Mouse (Mus musculus) myocyte (in vitro differentiated cells): ENCODE results near the gene Lamtor2. TPM values are rescaled to one million over a fixed set of nuclear protein-coding genes. Genes with fewer than 3 reads are reported as not detected.

Experiments used
- H3K27me3 ChIP-seq: one replicate; pipeline ENCODE4 v1.6.1; 2011; ENCODE audit not compliant: control insufficient read depth, insufficient read depth, insufficient read length
- H3K36me3 ChIP-seq: one replicate; pipeline ENCODE4 v1.6.1; 2011; ENCODE audit not compliant: control insufficient read depth, insufficient read depth
- H3K4me2 ChIP-seq: one replicate; pipeline ENCODE4 v1.6.1; 2011; ENCODE audit warnings: low read depth, control low read depth
- H3K4me3 ChIP-seq: one replicate; pipeline ENCODE4 v1.5.1; 2011; ENCODE audit warnings: mild to moderate bottlenecking, control low read depth, moderate library complexity
- H3K79me2 ChIP-seq: one replicate; pipeline ENCODE4 v1.6.1; 2011; ENCODE audit not compliant: control insufficient read depth, insufficient read depth
- H3ac ChIP-seq: one replicate; pipeline ENCODE4 v1.6.1; 2011; ENCODE audit not compliant: control insufficient read depth, insufficient read length
- CEBPB ChIP-seq: IDR thresholded peaks from 2 replicates; pipeline ENCODE4 v1.6.1; 2011; ENCODE audit warnings: mild to moderate bottlenecking, moderate library complexity; ENCODE audit not compliant: poor library complexity, insufficient read depth, severe bottlenecking
- E2F4 ChIP-seq: IDR thresholded peaks from one replicate; pipeline ENCODE4 v1.6.1; 2011; ENCODE audit warnings: mild to moderate bottlenecking, control low read depth, moderate library complexity; ENCODE audit not compliant: insufficient read depth
- MAX ChIP-seq: IDR thresholded peaks from one replicate; pipeline ENCODE4 v1.6.1; 2011; ENCODE audit warnings: low read depth, mild to moderate bottlenecking, control low read depth
- MYOD1 ChIP-seq, 3 experiments: IDR thresholded peaks; one replicate each; pipeline ENCODE4 v1.6.1; 2011; ENCODE audit warnings: control low read depth in 2 of 3, low read depth in 2 of 3, mild to moderate bottlenecking in 2 of 3, moderate library complexity in 1 of 3; ENCODE audit not compliant: insufficient read length in 2 of 3, control insufficient read depth in 1 of 3
- MYOG ChIP-seq, 3 experiments: IDR thresholded peaks; one replicate each; pipeline ENCODE4 v1.6.1; 2011; ENCODE audit warnings: control low read depth in 2 of 3, low read depth in 2 of 3, mild to moderate bottlenecking in 2 of 3; ENCODE audit not compliant: insufficient read length in 2 of 3, control insufficient read depth in 1 of 3, insufficient read depth in 1 of 3
- POLR2A ChIP-seq: IDR thresholded peaks from one replicate; pipeline ENCODE4 v1.6.1; 2011; ENCODE audit warnings: low read depth, mild to moderate bottlenecking, control low read depth, moderate library complexity; ENCODE audit not compliant: insufficient read length
- POLR2AphosphoS2 ChIP-seq: IDR thresholded peaks from one replicate; pipeline ENCODE4 v1.6.1; 2011; ENCODE audit warnings: low read depth, control low read depth; ENCODE audit not compliant: insufficient read length
- REST ChIP-seq: IDR thresholded peaks from one replicate; pipeline ENCODE4 v1.6.1; 2011; ENCODE audit warnings: mild to moderate bottlenecking, control low read depth, moderate library complexity; ENCODE audit not compliant: insufficient read depth, insufficient read length
- SRF ChIP-seq: IDR thresholded peaks from one replicate; pipeline ENCODE4 v1.6.1; 2011; ENCODE audit warnings: low read depth; ENCODE audit not compliant: control insufficient read depth, insufficient read length
- TCF12 ChIP-seq: IDR thresholded peaks from one replicate; pipeline ENCODE4 v1.6.1; 2011; ENCODE audit warnings: mild to moderate bottlenecking, control low read depth; ENCODE audit not compliant: poor library complexity, insufficient read depth, severe bottlenecking
- TCF3 ChIP-seq: IDR thresholded peaks from one replicate; pipeline ENCODE4 v1.6.1; 2011; ENCODE audit warnings: low read depth, control low read depth; ENCODE audit not compliant: insufficient read length
- USF1 ChIP-seq: IDR thresholded peaks from one replicate; pipeline ENCODE4 v1.6.1; 2011; ENCODE audit warnings: low read depth, mild to moderate bottlenecking, control low read depth, moderate library complexity
- polyA plus RNA-seq: library from polyadenylated mRNA; unstranded; fragments of >200 nt; fragmentation: generic; extraction: Trizol; gene quantifications from one replicate; pipeline ENCODE4 v1.2.1, GENCODE M21; 2012; ENCODE audit warnings: missing spikeins

Lamtor2 gene
- polyA plus RNA-seq, 1 experiment, result 165 TPM

GRCm38 (mm10) chr3:88536103-88536930 lies 16.6 kb downstream of the Lamtor2 start:
- TF ChIP-seq MYOD1 (IDR thresholded peaks at IDR 0.05; ENCODE audit: control insufficient read depth in 1 of 3, insufficient read length in 2 of 3, low read depth in 2 of 3), result no peak
- TF ChIP-seq REST, result no peak
- TF ChIP-seq MYOG (IDR thresholded peaks at IDR 0.05; ENCODE audit: control insufficient read depth in 1 of 3, insufficient read depth in 1 of 3, insufficient read length in 2 of 3, low read depth in 2 of 3), result no peak
- Histone ChIP-seq H3K4me2 (no peak overlapping the region), H3K79me2 (peaks cover 30% of the 10 kb centered on the region), H3K36me3 (no peaks in the 10 kb centered on the region), H3ac (no peak overlapping the region), H3K4me3 (no peak overlapping the region), H3K27me3 (no peaks in the 10 kb centered on the region)

- Histone ChIP-seq H3K36me3 (no peaks in the 10 kb centered on the region), H3K79me2 (peaks cover 34% of the 10 kb centered on the region), H3K27me3 (no peaks in the 10 kb centered on the region), H3K4me3 (no peak overlapping the region), H3K4me2 (no peak overlapping the region), H3ac (no peak overlapping the region)
- TF ChIP-seq MYOD1 (IDR thresholded peaks at IDR 0.05; ENCODE audit: control insufficient read depth in 1 of 3, insufficient read length in 2 of 3, low read depth in 2 of 3) (no peak), MAX (no peak), TCF12 (no peak), SRF (no peak), CEBPB (no peak), MYOG (IDR thresholded peaks at IDR 0.05; ENCODE audit: control insufficient read depth in 1 of 3, insufficient read depth in 1 of 3, insufficient read length in 2 of 3, low read depth in 2 of 3) (no peak), POLR2AphosphoS2 (no peak), E2F4 (no peak), POLR2A (no peak), REST (no peak)
These were observed 17.3 kb downstream of the Lamtor2 start for GRCm38 (mm10) chr3:88535527-88535926.

GRCm38 (mm10) chr3:88535005-88535404 lies 17.9 kb downstream of the Lamtor2 start:
- Histone ChIP-seq H3K79me2 (peaks cover 36% of the 10 kb centered on the region), H3K4me2 (no peak overlapping the region), H3K4me3 (no peak overlapping the region), H3K27me3 (no peaks in the 10 kb centered on the region), H3ac (no peak overlapping the region), H3K36me3 (no peaks in the 10 kb centered on the region)
- no peak for TF ChIP-seq MAX
- no peak for TF ChIP-seq SRF
- no peak for TF ChIP-seq USF1
- no peak for TF ChIP-seq CEBPB
- no peak for TF ChIP-seq MYOG (IDR thresholded peaks at IDR 0.05; ENCODE audit: control insufficient read depth in 1 of 3, insufficient read depth in 1 of 3, insufficient read length in 2 of 3, low read depth in 2 of 3)
- TF ChIP-seq POLR2AphosphoS2, result no peak
- no peak for TF ChIP-seq REST
- no peak for TF ChIP-seq POLR2A
- no peak for TF ChIP-seq MYOD1 (IDR thresholded peaks at IDR 0.05; ENCODE audit: control insufficient read depth in 1 of 3, insufficient read length in 2 of 3, low read depth in 2 of 3)
- no peak for TF ChIP-seq E2F4
- no peak for TF ChIP-seq TCF3
- no peak for TF ChIP-seq TCF12

GRCm38 (mm10) chr3:88533706-88534105 lies 19.2 kb downstream of the Lamtor2 start:
- peak overlapping the region; percentile 87 for H3K4me2 ChIP-seq
- TF ChIP-seq MYOG (IDR thresholded peaks at IDR 0.05; ENCODE audit: control insufficient read depth in 1 of 3, insufficient read depth in 1 of 3, insufficient read length in 2 of 3, low read depth in 2 of 3), result no peak
- no peak for TF ChIP-seq MAX
- no peak for TF ChIP-seq CEBPB
- TF ChIP-seq POLR2A, result no peak
- no peak for TF ChIP-seq E2F4
- TF ChIP-seq USF1, result no peak
- TF ChIP-seq TCF3, result no peak
- TF ChIP-seq REST, result no peak
- TF ChIP-seq SRF, result no peak
- no peak for TF ChIP-seq MYOD1 (IDR thresholded peaks at IDR 0.05; ENCODE audit: control insufficient read depth in 1 of 3, insufficient read length in 2 of 3, low read depth in 2 of 3)
- TF ChIP-seq POLR2AphosphoS2, result no peak
- no peak for TF ChIP-seq TCF12
- no peaks in the 10 kb centered on the region for H3K27me3 ChIP-seq
- no peak overlapping the region for H3ac ChIP-seq
- no peaks in the 10 kb centered on the region for H3K36me3 ChIP-seq
- H3K4me3 ChIP-seq, result peak overlapping the region; percentile 97
- peaks cover 45% of the 10 kb centered on the region for H3K79me2 ChIP-seq

GRCm38 (mm10) chr3:88532689-88533511 lies 20.0 kb downstream of the Lamtor2 start:
- Histone ChIP-seq H3K4me2 (peak overlapping the region; percentile 87), H3K27me3 (no peaks in the 10 kb centered on the region), H3ac (peak overlapping the region; percentile 72), H3K79me2 (peaks cover 45% of the 10 kb centered on the region), H3K4me3 (peak overlapping the region; percentile 97), H3K36me3 (no peaks in the 10 kb centered on the region)
- no peak for TF ChIP-seq MYOD1 (IDR thresholded peaks at IDR 0.05; ENCODE audit: control insufficient read depth in 1 of 3, insufficient read length in 2 of 3, low read depth in 2 of 3)
- TF ChIP-seq CEBPB, result no peak
- TF ChIP-seq POLR2A, result peak; percentile 52
- peak; percentile 53 for TF ChIP-seq POLR2AphosphoS2
- no peak for TF ChIP-seq MYOG (IDR thresholded peaks at IDR 0.05; ENCODE audit: control insufficient read depth in 1 of 3, insufficient read depth in 1 of 3, insufficient read length in 2 of 3, low read depth in 2 of 3)
- no peak for TF ChIP-seq E2F4
- TF ChIP-seq MAX, result no peak
- TF ChIP-seq REST, result no peak
- TF ChIP-seq USF1, result no peak
